Mouse (Mus musculus) ES-E14 (cell line): ENCODE measurements around the gene Cenpp.

Experiments used
- CHD2 ChIP-seq: IDR thresholded peaks from 2 replicates; pipeline ENCODE4 v1.6.1; 2014; ENCODE audit warnings: mild to moderate bottlenecking, low read depth, low read length, inconsistent platforms
- HCFC1 ChIP-seq: IDR thresholded peaks from 2 replicates; pipeline ENCODE4 v1.6.1; 2012; ENCODE audit warnings: low read length, inconsistent platforms, borderline replicate concordance; ENCODE audit not compliant: insufficient read depth
- MAFK ChIP-seq: IDR thresholded peaks from 2 replicates; pipeline ENCODE4 v1.6.1; 2014; ENCODE audit warnings: mild to moderate bottlenecking, low read depth, low read length, inconsistent platforms; ENCODE audit not compliant: insufficient read depth
- ZNF384 ChIP-seq: IDR thresholded peaks from 2 replicates; pipeline ENCODE4 v1.6.1; 2012; ENCODE audit warnings: low read depth, low read length, inconsistent platforms

GRCm38 (mm10) chr13:49444451-49444850 is 208.1 kb downstream of the Cenpp start:
- TF ChIP-seq MAFK (no peak), ZNF384 (no peak), CHD2 (no peak), HCFC1 (no peak)
